Mouse (Mus musculus): ENCODE measurements around the gene Tlr9. TPM values are rescaled to one million over a fixed set of nuclear protein-coding genes. Genes with fewer than 3 reads are reported as not detected.
A peak's percentile ranks its signal among the peaks of the same experiment; 100 is the strongest.

Gene Tlr9
- total RNA-seq, 4 experiments from 2014 or later: 0.10 to 0.43 (median 0.19) TPM; not detected in 1

GRCm38 (mm10) chr9:106266936-106267657, 44.7 kb downstream of the Tlr9 start:
- DNase-seq (ENCODE audit: low spot score in 2 of 2): no peak

GRCm38 (mm10) chr9:106268421-106268820, 46.0 kb downstream of the Tlr9 start:
- no peak for DNase-seq (ENCODE audit: low spot score in 2 of 2)

DNA sequence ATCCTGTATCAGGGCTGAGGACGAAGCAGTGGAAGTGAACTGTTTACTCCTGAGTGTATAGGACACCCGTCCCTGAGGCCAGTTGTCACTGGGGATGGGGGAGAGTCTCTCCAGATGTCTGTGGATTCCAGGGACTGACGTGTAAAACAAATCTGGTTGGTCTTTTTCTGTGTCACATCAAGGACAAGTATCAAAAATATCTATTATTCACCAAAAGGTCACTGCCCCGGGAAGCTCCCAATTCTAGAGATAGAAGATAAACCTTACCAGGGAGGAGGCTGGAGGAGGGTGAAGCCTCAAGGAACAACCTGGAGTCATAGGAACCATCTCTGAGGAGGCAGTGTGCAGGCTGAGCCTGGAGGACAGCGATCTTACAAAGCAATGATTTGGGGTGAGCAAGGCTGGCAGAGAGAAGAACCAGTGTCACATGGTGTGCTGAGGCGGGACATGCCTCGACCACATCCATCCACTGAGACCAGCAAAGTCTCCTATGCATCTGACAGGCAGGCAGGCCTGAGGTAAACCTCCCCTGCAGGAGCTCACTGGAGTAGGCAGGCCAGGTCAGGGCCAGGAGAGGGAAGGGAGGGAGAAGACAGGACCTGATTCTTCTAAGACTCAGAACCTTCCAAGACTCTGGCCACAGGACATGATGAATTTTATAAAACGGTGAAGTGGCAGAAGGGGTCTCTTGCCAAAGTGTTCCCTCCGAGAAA, 46.8 kb downstream of the Tlr9 start:
- no peak for DNase-seq (ENCODE audit: low spot score in 2 of 2)

DNA sequence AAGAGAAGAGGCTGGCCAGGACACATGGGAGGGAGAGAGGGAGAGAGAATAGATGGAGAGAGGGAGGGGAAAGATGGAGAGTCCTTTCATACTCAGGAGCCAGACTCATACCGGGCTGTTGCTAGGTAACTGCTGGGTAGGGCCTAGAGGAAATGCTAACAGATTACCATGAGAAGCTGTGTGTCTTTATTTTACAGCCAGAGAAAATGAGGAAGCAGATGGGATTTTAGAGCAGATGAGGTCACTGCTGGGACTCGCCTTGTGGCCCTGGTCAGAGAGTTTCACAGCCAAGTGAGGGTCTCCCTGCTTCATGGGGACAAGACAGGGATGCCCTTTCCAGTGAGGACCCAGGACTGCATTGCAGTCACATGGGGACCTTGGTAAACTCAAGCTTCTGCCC, 47.5 kb downstream of the Tlr9 start:
- no peak for DNase-seq (ENCODE audit: low spot score in 2 of 2)

- DNase-seq (ENCODE audit: low spot score in 2 of 2): no peak
Observed at GRCm38 (mm10) chr9:106270656-106271055, 48.3 kb downstream of the Tlr9 start.

DNA sequence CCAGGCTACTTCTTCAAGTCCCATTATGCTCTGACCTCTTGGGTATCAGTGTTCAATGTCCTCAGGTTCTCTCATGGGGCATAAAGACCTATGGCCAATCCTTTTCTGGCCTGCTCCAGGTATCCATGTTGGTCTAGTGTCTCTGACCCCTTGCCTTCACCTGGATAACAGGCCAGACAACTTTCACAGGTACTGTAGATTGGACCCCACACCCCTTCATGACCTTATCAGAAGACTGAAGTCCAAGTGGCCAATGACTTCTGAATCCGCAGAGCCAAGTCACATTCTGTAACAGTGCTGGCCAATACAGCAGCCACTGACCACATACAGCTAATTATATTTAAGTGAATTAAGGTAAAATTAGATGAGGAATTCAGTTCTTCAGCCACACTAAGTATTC, 49.9 kb downstream of the Tlr9 start:
- DNase-seq (ENCODE audit: low spot score in 2 of 2): no peak

GRCm38 (mm10) chr9:106273276-106273675, 50.9 kb downstream of the Tlr9 start:
- no peak for DNase-seq (ENCODE audit: low spot score in 2 of 2)

- DNase-seq (ENCODE audit: low spot score in 2 of 2): no peak
Observed at GRCm38 (mm10) chr9:106273791-106274190, 51.4 kb downstream of the Tlr9 start.

GRCm38 (mm10) chr9:106274652-106275180, 52.3 kb downstream of the Tlr9 start:
- no peak for DNase-seq (ENCODE audit: low spot score in 2 of 2)

- DNase-seq (ENCODE audit: low spot score in 2 of 2): no peak
Observed at GRCm38 (mm10) chr9:106275806-106276205, 53.4 kb downstream of the Tlr9 start.

Small RNA genes within 50 kb of the gene (microRNA-seq; reads per million reads assigned to microRNA genes)
- gene Mirlet7g: 141,420 reads per million, percentile 100 among the genes with 10 or more reads in this experiment

Other genes starting within 250 kb of the Tlr9 start
- gene Col6a4, start 125.8 kb upstream of the Tlr9 start, total RNA-seq (2022): not detected
- 1 to 10 TPM in 1 of 4 experiments, under 1 TPM in 3; 0.61 to 1.5 (median 0.82) TPM for gene Glyctk, start 64.5 kb upstream of the Tlr9 start, total RNA-seq (2022)
- gene Wdr82, start 51.7 kb upstream of the Tlr9 start, total RNA-seq (2022): 10 to 100 TPM; 15.4 to 25.2 (median 18.1) TPM
- gene Ppm1m, start 22.9 kb upstream of the Tlr9 start, total RNA-seq (2022): 1 to 10 TPM; 2.3 to 4.5 (median 3.3) TPM
- gene Twf2, start 19.5 kb upstream of the Tlr9 start, total RNA-seq (2022): 100 to 1,000 TPM; 129 to 168 (median 143) TPM
- 100 to 1,000 TPM; 175 to 200 (median 179) TPM for gene Alas1, start 26.1 kb downstream of the Tlr9 start, total RNA-seq (2022)
- gene Poc1a, start 58.5 kb downstream of the Tlr9 start, total RNA-seq (2022): 1 to 10 TPM in 3 of 4 experiments, under 1 TPM in 1; 0.99 to 1.7 (median 1.3) TPM
- 10 to 100 TPM; 15.4 to 53.2 (median 35.0) TPM for gene Dusp7, start 146.0 kb downstream of the Tlr9 start, total RNA-seq (2022)
- 100 to 1,000 TPM; 259 to 320 (median 274) TPM for gene Rpl29, start 206.9 kb downstream of the Tlr9 start, total RNA-seq (2022)
- gene Acy1, start 215.7 kb downstream of the Tlr9 start, total RNA-seq (2022): 10 to 100 TPM in 2 of 4 experiments, 1 to 10 TPM in 2; 6.2 to 13.0 (median 9.1) TPM
- gene Abhd14b, start 224.9 kb downstream of the Tlr9 start, total RNA-seq (2022): 1 to 10 TPM; 2.1 to 3.8 (median 3.3) TPM
- 10 to 100 TPM; 15.2 to 17.8 (median 16.7) TPM for gene Abhd14a, start 225.1 kb downstream of the Tlr9 start, total RNA-seq (2022)
- gene Pcbp4, start 230.7 kb downstream of the Tlr9 start, total RNA-seq (2022): 10 to 100 TPM; 49.9 to 70.6 (median 61.3) TPM
- under 1 TPM in 2 of 4 experiments, not detected in 2; 0.12 to 0.43 TPM for gene Gpr62, start 243.3 kb downstream of the Tlr9 start, total RNA-seq (2022)